Mouse (Mus musculus) hindbrain, embryonic 10.5 days (tissue): Measurements from ENCODE around the gene Cldn10. TPM values are rescaled to one million over a fixed set of nuclear protein-coding genes. Genes with fewer than 3 reads are reported as not detected.
"Not testable (repeated sequence)": the region's sequence is repeated elsewhere in the genome, so short reads cannot be mapped to it uniquely, and the experiment has no call there.

Experiments
- DNase-seq: peaks from one replicate; pipeline ENCODE4 v3.0.0-alpha.2; 2017; ENCODE audit warnings: low spot score
- H3K27ac ChIP-seq: fragments of 300-500 bp; sonication (generic); 2 replicates; pipeline ENCODE4 v1.5.1; 2016; ENCODE audit warnings: mild to moderate bottlenecking, moderate library complexity
- H3K27me3 ChIP-seq: fragments of 300-500 bp; sonication (generic); 2 replicates; pipeline ENCODE4 v1.6.1; 2016; ENCODE audit warnings: mild to moderate bottlenecking; ENCODE audit not compliant: poor library complexity, insufficient read depth, severe bottlenecking
- H3K36me3 ChIP-seq: fragments of 300-500 bp; sonication (generic); 2 replicates; pipeline ENCODE4 v1.6.1; 2016; ENCODE audit warnings: mild to moderate bottlenecking, moderate library complexity
- H3K4me1 ChIP-seq: fragments of 300-500 bp; sonication (generic); replicated peaks from 2 replicates; pipeline ENCODE4 v1.6.1; 2016; ENCODE audit warnings: mild to moderate bottlenecking
- H3K4me3 ChIP-seq: fragments of 300-500 bp; sonication (generic); 2 replicates; pipeline ENCODE4 v1.5.1; 2016; ENCODE audit warnings: mild to moderate bottlenecking, moderate library complexity
- H3K9me3 ChIP-seq: fragments of 300-500 bp; sonication (generic); 2 replicates; pipeline ENCODE4 v1.6.1; 2016; ENCODE audit warnings: mild to moderate bottlenecking, moderate library complexity
- WGBS: fragments of 180-500 bp; shearing (Covaris S2); methylation state at CpG from one replicate; pipeline ENCODE4 v1.1.7; 2016; 5-methylcytosine and 5-hydroxymethylcytosine counted together
- polyA plus RNA-seq: library from polyadenylated mRNA; unstranded; fragments of >200 nt; fragmentation: Nextera tagmentation; extraction: Ambion mirVana; gene quantifications from 2 replicates; pipeline ENCODE4 v1.2.1, GENCODE M21; 2016

Gene Cldn10
- polyA plus RNA-seq, 1 experiment from 2014 or later, result 0.56 TPM

GRCm38 (mm10) chr14:118793416-118793815 lies 5.7 kb downstream of the Cldn10 start:
- WGBS, result 90% methylated on average over 6 of the region's 6 CpGs
- no peak overlapping the region for H3K27ac ChIP-seq

GRCm38 (mm10) chr14:118794196-118794595 lies 6.5 kb downstream of the Cldn10 start:
- H3K36me3 ChIP-seq, result no peaks in the 10 kb centered on the region
- 0 out of 2 replicates have a peak, but pooled peaks cover 2% of the 10 kb centered on the region for H3K27me3 ChIP-seq
- DNase-seq, result no peak
- no peak overlapping the region for H3K27ac ChIP-seq
- H3K4me1 ChIP-seq, result peaks cover 33% of the 10 kb centered on the region
- no peaks in the 10 kb centered on the region for H3K9me3 ChIP-seq
- no peak overlapping the region for H3K4me3 ChIP-seq
- WGBS, result 61% methylated on average over 1 of the region's 1 CpGs

More at GRCm38 (mm10) chr14:118793416-118793815, 5.7 kb downstream of the Cldn10 start:
- H3K9me3 ChIP-seq, result no peaks in the 10 kb centered on the region
- no peaks in the 10 kb centered on the region for H3K27me3 ChIP-seq
- no peaks in the 10 kb centered on the region for H3K36me3 ChIP-seq
- H3K4me3 ChIP-seq, result no peak overlapping the region
- peaks cover 33% of the 10 kb centered on the region for H3K4me1 ChIP-seq
- no peak for DNase-seq

GRCm38 (mm10) chr14:118794893-118795292 lies 7.2 kb downstream of the Cldn10 start:
- Histone ChIP-seq H3K9me3 (no peaks in the 10 kb centered on the region), H3K36me3 (no peaks in the 10 kb centered on the region), H3K27me3 (0 out of 2 replicates have a peak, but pooled peaks cover 3% of the 10 kb centered on the region), H3K4me1 (peaks cover 33% of the 10 kb centered on the region), H3K27ac (no peak overlapping the region), H3K4me3 (no peak overlapping the region)
- 84% methylated on average over 2 of the region's 2 CpGs for WGBS
- DNase-seq, result no peak

GRCm38 (mm10) chr14:118795915-118796693 lies 8.4 kb downstream of the Cldn10 start:
- H3K27me3 ChIP-seq, result 0 out of 2 replicates have a peak, but pooled peaks cover 3% of the 10 kb centered on the region
- no peaks in the 10 kb centered on the region for H3K36me3 ChIP-seq
- H3K9me3 ChIP-seq, result no peaks in the 10 kb centered on the region
- H3K4me1 ChIP-seq, result peaks cover 29% of the 10 kb centered on the region
- no peak overlapping the region for H3K4me3 ChIP-seq
- H3K27ac ChIP-seq, result peak overlapping the region; percentile 70
- DNase-seq, result no peak
- WGBS, result 63% methylated on average over 10 of the region's 10 CpGs

- no peak for DNase-seq
Measured at GRCm38 (mm10) chr14:118796694-118797058, 9.0 kb downstream of the Cldn10 start.

GRCm38 (mm10) chr14:118797270-118797669 lies 9.6 kb downstream of the Cldn10 start:
- 0 out of 2 replicates have a peak, but pooled peaks cover 3% of the 10 kb centered on the region for H3K27me3 ChIP-seq

More at GRCm38 (mm10) chr14:118796694-118797058, 9.0 kb downstream of the Cldn10 start:
- H3K4me3 ChIP-seq, result no peak overlapping the region
- peaks cover 29% of the 10 kb centered on the region for H3K4me1 ChIP-seq
- H3K27ac ChIP-seq, result peak overlapping the region; percentile 70
- H3K9me3 ChIP-seq, result no peaks in the 10 kb centered on the region
- H3K27me3 ChIP-seq, result 0 out of 2 replicates have a peak, but pooled peaks cover 3% of the 10 kb centered on the region
- WGBS, result 67% methylated on average over 5 of the region's 5 CpGs
- no peaks in the 10 kb centered on the region for H3K36me3 ChIP-seq

GRCm38 (mm10) chr14:118799918-118800317 lies 12.2 kb downstream of the Cldn10 start:
- H3K27me3 ChIP-seq, result 0 out of 2 replicates have a peak, but pooled peaks cover 3% of the 10 kb centered on the region
- 0 out of 2 replicates have a peak overlapping the region, but pooled peaks have one; percentile 16 for H3K27ac ChIP-seq
- no peaks in the 10 kb centered on the region for H3K36me3 ChIP-seq
- peaks cover 26% of the 10 kb centered on the region for H3K4me1 ChIP-seq
- H3K4me3 ChIP-seq, result no peak overlapping the region
- no peak for DNase-seq
- H3K9me3 ChIP-seq, result no peaks in the 10 kb centered on the region
- 77% methylated on average over 9 of the region's 9 CpGs for WGBS

More at GRCm38 (mm10) chr14:118797270-118797669, 9.6 kb downstream of the Cldn10 start:
- peaks cover 29% of the 10 kb centered on the region for H3K4me1 ChIP-seq
- H3K27ac ChIP-seq, result no peak overlapping the region
- H3K4me3 ChIP-seq, result no peak overlapping the region
- 70% methylated on average over 9 of the region's 9 CpGs for WGBS
- DNase-seq, result no peak
- H3K36me3 ChIP-seq, result no peaks in the 10 kb centered on the region
- no peaks in the 10 kb centered on the region for H3K9me3 ChIP-seq

- Histone ChIP-seq H3K4me1 (no peaks in the 10 kb centered on the region; the same call in 1 of the 2 replicates), H3K27ac (no peak overlapping the region), H3K4me3 (no peak overlapping the region), H3K36me3 (no peaks in the 10 kb centered on the region), H3K9me3 (no peaks in the 10 kb centered on the region), H3K27me3 (0 out of 2 replicates have a peak, but pooled peaks cover 3% of the 10 kb centered on the region)
- DNase-seq, result no peak
- 32% methylated on average over 7 of the region's 7 CpGs for WGBS
Measured at GRCm38 (mm10) chr14:118803936-118804335, 16.2 kb downstream of the Cldn10 start.

GRCm38 (mm10) chr14:118804351-118804750 lies 16.6 kb downstream of the Cldn10 start:
- DNase-seq, result no peak
- 35% methylated on average over 6 of the region's 6 CpGs for WGBS

GRCm38 (mm10) chr14:118807653-118808052 lies 19.9 kb downstream of the Cldn10 start:
- H3K27me3 ChIP-seq, result no peaks in the 10 kb centered on the region
- H3K4me1 ChIP-seq, result no peaks in the 10 kb centered on the region; the same call in 1 of the 2 replicates
- DNase-seq, result no peak
- no peaks in the 10 kb centered on the region for H3K36me3 ChIP-seq
- no peak overlapping the region for H3K4me3 ChIP-seq
- WGBS, result 92% methylated on average over 5 of the region's 5 CpGs
- no peaks in the 10 kb centered on the region for H3K9me3 ChIP-seq
- no peak overlapping the region for H3K27ac ChIP-seq

More at GRCm38 (mm10) chr14:118804351-118804750, 16.6 kb downstream of the Cldn10 start:
- H3K9me3 ChIP-seq, result no peaks in the 10 kb centered on the region
- H3K4me1 ChIP-seq, result no peaks in the 10 kb centered on the region; the same call in 1 of the 2 replicates
- H3K4me3 ChIP-seq, result no peak overlapping the region
- no peak overlapping the region for H3K27ac ChIP-seq
- H3K27me3 ChIP-seq, result no peaks in the 10 kb centered on the region
- H3K36me3 ChIP-seq, result no peaks in the 10 kb centered on the region

GRCm38 (mm10) chr14:118808183-118808582 lies 20.5 kb downstream of the Cldn10 start:
- H3K27ac ChIP-seq, DNase-seq, H3K4me1 ChIP-seq, H3K27me3 ChIP-seq, H3K4me3 ChIP-seq, H3K9me3 ChIP-seq, H3K36me3 ChIP-seq: not testable (repeated sequence)
- 83% methylated on average over 2 of the region's 2 CpGs for WGBS

- Histone ChIP-seq H3K36me3 (no peaks in the 10 kb centered on the region), H3K27ac (no peak overlapping the region), H3K4me1 (no peaks in the 10 kb centered on the region), H3K9me3 (no peaks in the 10 kb centered on the region), H3K4me3 (no peak overlapping the region), H3K27me3 (no peaks in the 10 kb centered on the region)
- 80% methylated on average over 4 of the region's 4 CpGs for WGBS
- DNase-seq, result no peak
Measured at GRCm38 (mm10) chr14:118809686-118810085, 22.0 kb downstream of the Cldn10 start.

GRCm38 (mm10) chr14:118811256-118811655 lies 23.5 kb downstream of the Cldn10 start:
- not testable (repeated sequence) for H3K9me3 ChIP-seq, H3K4me1 ChIP-seq, H3K27ac ChIP-seq, H3K4me3 ChIP-seq, DNase-seq, H3K36me3 ChIP-seq, H3K27me3 ChIP-seq
